Mouse (Mus musculus) hindbrain, embryonic 13.5 days (tissue): ENCODE measurements around the gene Ube2s. TPM values are rescaled to one million over a fixed set of nuclear protein-coding genes. Genes with fewer than 3 reads are reported as not detected.
"Not testable (repeated sequence)": the region's sequence is repeated elsewhere in the genome, so short reads cannot be mapped to it uniquely, and the experiment has no call there.

Source experiments
- ATAC-seq: fragments of 200-750 bp; cut with Nextera tagmentation; 2 replicates; pipeline ENCODE4 v1.8.0; 2017; ENCODE audit warnings: moderate TSS enrichment; ENCODE audit not compliant: low FRiP score
- H3K27ac ChIP-seq: fragments of 300-500 bp; sonication (generic); 2 replicates; pipeline ENCODE4 v1.5.1; 2015; ENCODE audit warnings: inconsistent platforms, mild to moderate bottlenecking, moderate library complexity
- H3K27me3 ChIP-seq: fragments of 300-500 bp; sonication (generic); 2 replicates; pipeline ENCODE4 v1.6.1; 2015; ENCODE audit warnings: mild to moderate bottlenecking, inconsistent platforms
- H3K36me3 ChIP-seq: fragments of 300-500 bp; sonication (generic); 2 replicates; pipeline ENCODE4 v1.6.1; 2015; ENCODE audit warnings: mild to moderate bottlenecking, inconsistent platforms
- H3K4me1 ChIP-seq: fragments of 300-500 bp; sonication (generic); replicated peaks from 2 replicates; pipeline ENCODE4 v1.6.1; 2015; ENCODE audit warnings: inconsistent platforms
- H3K4me2 ChIP-seq: fragments of 300-500 bp; sonication (generic); 2 replicates; pipeline ENCODE4 v1.6.1; 2015; ENCODE audit warnings: inconsistent platforms, mild to moderate bottlenecking, moderate library complexity
- H3K4me3 ChIP-seq: fragments of 300-500 bp; sonication (generic); 2 replicates; pipeline ENCODE4 v1.5.1; 2015; ENCODE audit warnings: mild to moderate bottlenecking, inconsistent platforms
- H3K9ac ChIP-seq: fragments of 300-500 bp; sonication (generic); 2 replicates; pipeline ENCODE4 v1.6.1; 2015; ENCODE audit warnings: mild to moderate bottlenecking, inconsistent platforms
- H3K9me3 ChIP-seq: fragments of 300-500 bp; sonication (generic); 2 replicates; pipeline ENCODE4 v1.6.1; 2016; ENCODE audit warnings: inconsistent platforms
- WGBS: fragments of 180-500 bp; shearing (Covaris S2); methylation state at CpG from one replicate; pipeline ENCODE4 v1.1.7; 2015; 5-methylcytosine and 5-hydroxymethylcytosine counted together
- polyA plus RNA-seq: library from polyadenylated mRNA; unstranded; fragments of >200 nt; fragmentation: Nextera tagmentation; extraction: Ambion mirVana; gene quantifications from 2 replicates; pipeline ENCODE4 v1.2.1, GENCODE M21; 2015

Ube2s gene
- polyA plus RNA-seq, result 252 and 267 TPM in 2 replicates

GRCm38 (mm10) chr7:4812303-4813104 lies at the start of gene Ube2s:
Ube2s (minus strand) TSS chr7:4812590.
- ATAC-seq, result peak; percentile 99
- Histone ChIP-seq H3K27ac (peak within 1 kb of the TSS; percentile 98), H3K27me3 (no peaks in the 10 kb centered on the region), H3K36me3 (peaks cover 21% of the 10 kb centered on the region), H3K4me1 (peaks cover 32% of the 10 kb centered on the region), H3K4me2 (peak within 1 kb of the TSS; percentile 82), H3K9me3 (no peaks in the 10 kb centered on the region), H3K9ac (peak within 1 kb of the TSS; percentile 98), H3K4me3 (peak within 1 kb of the TSS; percentile 97)
- under 1% methylated on average over 62 of the region's 62 CpGs for WGBS

- 70% methylated on average over 3 of the region's 3 CpGs for WGBS
- ATAC-seq, H3K9ac ChIP-seq, H3K4me1 ChIP-seq, H3K27me3 ChIP-seq, H3K27ac ChIP-seq, H3K4me3 ChIP-seq, H3K4me2 ChIP-seq, H3K9me3 ChIP-seq, H3K36me3 ChIP-seq: not testable (repeated sequence)
Measured at GRCm38 (mm10) chr7:4860926-4861325, 48.5 kb upstream of the Ube2s start.

GRCm38 (mm10) chr7:4859418-4859978 lies 47.1 kb upstream of the Ube2s start:
- no peak overlapping the region for H3K4me3 ChIP-seq
- no peaks in the 10 kb centered on the region for H3K4me1 ChIP-seq
- no peaks in the 10 kb centered on the region for H3K36me3 ChIP-seq
- 69% methylated on average over 12 of the region's 12 CpGs for WGBS
- H3K4me2 ChIP-seq, result no peak overlapping the region
- H3K9me3 ChIP-seq, result no peaks in the 10 kb centered on the region
- peak overlapping the region; percentile 43; the same call in 1 of the 2 replicates for H3K9ac ChIP-seq
- ATAC-seq, result no peak
- H3K27me3 ChIP-seq, result 0 out of 2 replicates have a peak, but pooled peaks cover 4% of the 10 kb centered on the region
- no peak overlapping the region for H3K27ac ChIP-seq

GRCm38 (mm10) chr7:4857321-4857720 lies 44.9 kb upstream of the Ube2s start:
- no peaks in the 10 kb centered on the region for H3K9me3 ChIP-seq
- H3K4me1 ChIP-seq, result no peaks in the 10 kb centered on the region
- 72% methylated on average over 7 of the region's 7 CpGs for WGBS
- H3K36me3 ChIP-seq, result no peaks in the 10 kb centered on the region
- ATAC-seq, result no peak
- no peak overlapping the region for H3K9ac ChIP-seq
- no peak overlapping the region for H3K4me2 ChIP-seq
- H3K27me3 ChIP-seq, result 0 out of 2 replicates have a peak, but pooled peaks cover 4% of the 10 kb centered on the region
- H3K27ac ChIP-seq, result no peak overlapping the region
- no peak overlapping the region for H3K4me3 ChIP-seq

GRCm38 (mm10) chr7:4856508-4856907 lies 44.1 kb upstream of the Ube2s start:
- Histone ChIP-seq H3K4me1 (no peaks in the 10 kb centered on the region), H3K4me2 (no peak overlapping the region), H3K9ac (no peak overlapping the region), H3K4me3 (no peak overlapping the region), H3K36me3 (no peaks in the 10 kb centered on the region), H3K27me3 (0 out of 2 replicates have a peak, but pooled peaks cover 4% of the 10 kb centered on the region), H3K27ac (no peak overlapping the region), H3K9me3 (no peaks in the 10 kb centered on the region)
- no peak for ATAC-seq
- WGBS, result 88% methylated on average over 9 of the region's 9 CpGs

- no peak overlapping the region for H3K4me2 ChIP-seq
- no peak overlapping the region for H3K9ac ChIP-seq
- H3K4me1 ChIP-seq, result no peaks in the 10 kb centered on the region
- H3K9me3 ChIP-seq, result no peaks in the 10 kb centered on the region
- peaks cover 9% of the 10 kb centered on the region; the same call in 1 of the 2 replicates for H3K27me3 ChIP-seq
- H3K36me3 ChIP-seq, result no peaks in the 10 kb centered on the region
- H3K27ac ChIP-seq, result no peak overlapping the region
- H3K4me3 ChIP-seq, result no peak overlapping the region
- no peak for ATAC-seq
- WGBS, result 83% methylated on average over 3 of the region's 3 CpGs
Measured at GRCm38 (mm10) chr7:4853613-4854012, 41.2 kb upstream of the Ube2s start.

GRCm38 (mm10) chr7:4851315-4851688 lies 38.9 kb upstream of the Ube2s start:
- ATAC-seq, result no peak
- no peaks in the 10 kb centered on the region for H3K36me3 ChIP-seq

GRCm38 (mm10) chr7:4850621-4851314 lies 38.4 kb upstream of the Ube2s start:
- H3K9ac ChIP-seq, result no peak overlapping the region

More at GRCm38 (mm10) chr7:4851315-4851688, 38.9 kb upstream of the Ube2s start:
- peaks cover 14% of the 10 kb centered on the region; the same call in 1 of the 2 replicates for H3K27me3 ChIP-seq
- no peak overlapping the region for H3K4me3 ChIP-seq
- H3K4me1 ChIP-seq, result no peaks in the 10 kb centered on the region
- no peak overlapping the region for H3K9ac ChIP-seq
- no peak overlapping the region for H3K4me2 ChIP-seq
- no peaks in the 10 kb centered on the region for H3K9me3 ChIP-seq
- 73% methylated on average over 8 of the region's 8 CpGs for WGBS
- no peak overlapping the region for H3K27ac ChIP-seq

GRCm38 (mm10) chr7:4849372-4849771 lies 37.0 kb upstream of the Ube2s start:
- Histone ChIP-seq H3K9me3 (no peaks in the 10 kb centered on the region), H3K4me1 (peaks cover 10% of the 10 kb centered on the region), H3K4me3 (no peak overlapping the region), H3K27ac (no peak overlapping the region), H3K4me2 (no peak overlapping the region), H3K36me3 (no peaks in the 10 kb centered on the region), H3K27me3 (peaks cover 14% of the 10 kb centered on the region; the same call in 1 of the 2 replicates), H3K9ac (no peak overlapping the region)
- no peak for ATAC-seq
- 62% methylated on average over 9 of the region's 9 CpGs for WGBS

More at GRCm38 (mm10) chr7:4850621-4851314, 38.4 kb upstream of the Ube2s start:
- no peaks in the 10 kb centered on the region for H3K36me3 ChIP-seq
- H3K9me3 ChIP-seq, result no peaks in the 10 kb centered on the region
- H3K27ac ChIP-seq, result no peak overlapping the region
- no peak overlapping the region for H3K4me3 ChIP-seq
- 79% methylated on average over 11 of the region's 11 CpGs for WGBS
- peaks cover 14% of the 10 kb centered on the region; the same call in 1 of the 2 replicates for H3K27me3 ChIP-seq
- no peak overlapping the region for H3K4me2 ChIP-seq
- no peak for ATAC-seq
- no peaks in the 10 kb centered on the region for H3K4me1 ChIP-seq

- Histone ChIP-seq H3K4me3 (peak overlapping the region; percentile 63), H3K9ac (peak overlapping the region; percentile 80), H3K4me1 (peaks cover 42% of the 10 kb centered on the region), H3K27ac (peak overlapping the region; percentile 91), H3K4me2 (peak overlapping the region; percentile 81), H3K9me3 (no peaks in the 10 kb centered on the region), H3K36me3 (no peaks in the 10 kb centered on the region), H3K27me3 (peaks cover 14% of the 10 kb centered on the region)
- under 1% methylated on average over 13 of the region's 13 CpGs for WGBS
- ATAC-seq, result peak; percentile 85
Measured at GRCm38 (mm10) chr7:4844917-4845309, 32.5 kb upstream of the Ube2s start.

- no peaks in the 10 kb centered on the region for H3K9me3 ChIP-seq
- peak within 1 kb of the TSS; percentile 81 for H3K4me2 ChIP-seq
- peak within 1 kb of the TSS; percentile 63 for H3K4me3 ChIP-seq
- peak within 1 kb of the TSS; percentile 91 for H3K27ac ChIP-seq
- no peaks in the 10 kb centered on the region for H3K36me3 ChIP-seq
- under 1% methylated on average over 41 of the region's 41 CpGs for WGBS
- H3K4me1 ChIP-seq, result peaks cover 42% of the 10 kb centered on the region
- ATAC-seq, result peak; percentile 78
- peaks cover 16% of the 10 kb centered on the region for H3K27me3 ChIP-seq
- H3K9ac ChIP-seq, result peak within 1 kb of the TSS; percentile 80
Measured at GRCm38 (mm10) chr7:4844245-4844916, 32.0 kb upstream of the Ube2s start, which contains the start of gene Shisa7. Shisa7 (minus strand) TSS chr7:4844696.
